Mouse (Mus musculus) liver, postnatal 0 days (tissue): ENCODE data around the gene Btg4. TPM values are rescaled to one million over a fixed set of nuclear protein-coding genes. Genes with fewer than 3 reads are reported as not detected.
A peak's percentile ranks its signal among the peaks of the same experiment; 100 is the strongest.

Experiments
- ATAC-seq: fragments of 200-750 bp; cut with Nextera tagmentation; 2 replicates; pipeline ENCODE4 v1.8.0; 2017; ENCODE audit warnings: mild to moderate bottlenecking, moderate library complexity
- DNase-seq: peaks from one replicate; pipeline ENCODE4 v3.0.0-alpha.2; 2016
- H3K27ac ChIP-seq: fragments of 300-500 bp; sonication (generic); 2 replicates; pipeline ENCODE4 v1.5.1; 2014; ENCODE audit warnings: antibody characterized with exemption, moderate library complexity, mild to moderate bottlenecking, low read depth
- H3K27me3 ChIP-seq: fragments of 300-500 bp; sonication (generic); 2 replicates; pipeline ENCODE4 v1.6.1; 2014; ENCODE audit warnings: low read length, control low read depth, mixed read lengths; ENCODE audit not compliant: insufficient read depth
- H3K36me3 ChIP-seq: fragments of 300-500 bp; sonication (generic); replicated peaks from 2 replicates; pipeline ENCODE4 v1.6.1; 2014; ENCODE audit warnings: mild to moderate bottlenecking, control low read depth, low read length, moderate library complexity, mixed read lengths; ENCODE audit not compliant: insufficient read depth
- H3K4me1 ChIP-seq: fragments of 300-500 bp; sonication (generic); 2 replicates; pipeline ENCODE4 v1.6.1; 2014; ENCODE audit warnings: antibody characterized with exemption, mild to moderate bottlenecking, control low read depth; ENCODE audit not compliant: insufficient read depth
- H3K4me2 ChIP-seq: fragments of 300-500 bp; sonication (generic); 2 replicates; pipeline ENCODE4 v1.6.1; 2014; ENCODE audit warnings: low read depth, mild to moderate bottlenecking, low read length, moderate library complexity, mixed read lengths
- H3K4me3 ChIP-seq: fragments of 300-500 bp; sonication (generic); 2 replicates; pipeline ENCODE4 v1.5.1; 2014; ENCODE audit warnings: low read depth, low read length
- H3K9ac ChIP-seq: fragments of 300-500 bp; sonication (generic); replicated peaks from 2 replicates; pipeline ENCODE4 v1.6.1; 2014; ENCODE audit warnings: mild to moderate bottlenecking, moderate library complexity
- H3K9me3 ChIP-seq: fragments of 300-500 bp; sonication (generic); 2 replicates; pipeline ENCODE4 v1.6.1; 2016; ENCODE audit warnings: mild to moderate bottlenecking, control low read depth, low read length, mixed read lengths
- CTCF ChIP-seq: sonication (generic); IDR thresholded peaks from 2 replicates; pipeline ENCODE4 v1.5.1; 2016; ENCODE audit warnings: antibody characterized with exemption, low read depth
- EP300 ChIP-seq: IDR thresholded peaks from 2 replicates; pipeline ENCODE4 v1.6.1; 2016; ENCODE audit warnings: antibody characterized with exemption, low read depth, mild to moderate bottlenecking
- WGBS: fragments of 180-500 bp; shearing (Covaris S2); extraction: QIAGEN DNeasy Blood & Tissue Kit; methylation state at CpG from one replicate; pipeline ENCODE4 v1.1.7; 2014; ENCODE audit not compliant: insufficient replicate concordance; 5-methylcytosine and 5-hydroxymethylcytosine counted together
- microRNA counts: library from miRNA; unstranded; fragments of <30 nt; microRNA quantifications from one replicate; lab custom pipeline; 2015
- microRNA-seq: library from miRNA; unstranded; fragments of <30 nt; microRNA quantifications from one replicate; pipeline ENCODE4, GENCODE M21; 2016
- polyA plus RNA-seq: library from polyadenylated mRNA; unstranded; fragments of >200 nt; fragmentation: Nextera tagmentation; extraction: Ambion mirVana; gene quantifications from 2 replicates; pipeline ENCODE4 v1.2.1, GENCODE M21; 2015

Gene Btg4
- polyA plus RNA-seq, 1 experiment from 2014 or later: not detected

- Histone ChIP-seq H3K9me3 (no peaks in the 10 kb centered on the region), H3K4me3 (no peak within 1 kb of the TSS), H3K36me3 (no peaks in the 10 kb centered on the region), H3K4me1 (no peaks in the 10 kb centered on the region), H3K27me3 (no peaks in the 10 kb centered on the region), H3K27ac (0 out of 2 replicates have a peak within 1 kb of the TSS, but pooled peaks have one; percentile 11), H3K4me2 (no peak within 1 kb of the TSS), H3K9ac (no peak within 1 kb of the TSS)
- ATAC-seq (no peak), DNase-seq (no peak)
- TF ChIP-seq EP300 (peak; percentile 19; the same call in 1 of the 2 replicates), CTCF (no peak)
- WGBS: 19% methylated on average over 6 of the region's 6 CpGs
These were observed 104.8 kb downstream of the Btg4 start, which contains the start of gene Gm32742 for GRCm38 (mm10) chr9:51165312-51166180. Gene Gm32742 (minus strand): TSS chr9:51165517.

- ATAC-seq: peak; percentile 74
- H3K9ac ChIP-seq: no peak overlapping the region
These were observed 107.3 kb downstream of the Btg4 start for GRCm38 (mm10) chr9:51167954-51168353.

GRCm38 (mm10) chr9:51168698-51169097 lies 108.0 kb downstream of the Btg4 start:
- no peak overlapping the region for H3K9ac ChIP-seq
- no peak for DNase-seq
- no peaks in the 10 kb centered on the region for H3K4me1 ChIP-seq
- TF ChIP-seq CTCF (no peak), EP300 (no peak)
- no peak overlapping the region for H3K27ac ChIP-seq
- WGBS: 65% methylated on average over 5 of the region's 5 CpGs
- no peak for ATAC-seq
- no peaks in the 10 kb centered on the region for H3K36me3 ChIP-seq
- H3K9me3 ChIP-seq: no peaks in the 10 kb centered on the region
- no peak overlapping the region for H3K4me3 ChIP-seq
- no peak overlapping the region for H3K4me2 ChIP-seq
- H3K27me3 ChIP-seq: no peaks in the 10 kb centered on the region

More at GRCm38 (mm10) chr9:51167954-51168353, 107.3 kb downstream of the Btg4 start:
- no peak overlapping the region for H3K27ac ChIP-seq
- H3K36me3 ChIP-seq: no peaks in the 10 kb centered on the region
- no peaks in the 10 kb centered on the region for H3K9me3 ChIP-seq
- TF ChIP-seq CTCF (no peak), EP300 (no peak)
- DNase-seq: peak; percentile 57
- no peaks in the 10 kb centered on the region for H3K4me1 ChIP-seq
- 56% methylated on average over 11 of the region's 11 CpGs for WGBS
- no peaks in the 10 kb centered on the region for H3K27me3 ChIP-seq
- no peak overlapping the region for H3K4me3 ChIP-seq
- no peak overlapping the region for H3K4me2 ChIP-seq

GRCm38 (mm10) chr9:51169133-51169532 lies 108.4 kb downstream of the Btg4 start:
- Histone ChIP-seq H3K9ac (no peak overlapping the region), H3K27me3 (no peaks in the 10 kb centered on the region), H3K4me2 (no peak overlapping the region), H3K9me3 (no peaks in the 10 kb centered on the region), H3K36me3 (no peaks in the 10 kb centered on the region), H3K4me1 (no peaks in the 10 kb centered on the region), H3K27ac (no peak overlapping the region), H3K4me3 (no peak overlapping the region)
- no peak for DNase-seq
- ATAC-seq: no peak
- TF ChIP-seq CTCF: no peak
- no peak for TF ChIP-seq EP300
- WGBS: 78% methylated on average over 7 of the region's 7 CpGs

MicroRNA genes within 50 kb of the gene (microRNA counts, 519-probe panel; counts per million panel counts)
- not detected for microRNA mmu-miR-34b-3p (lab: Ali Mortazavi, UCI)
- not detected for microRNA mmu-miR-34b-5p (lab: Ali Mortazavi, UCI)
- 8,656 counts per million, percentile 97 among the panel's probes with 10 or more counts for microRNA mmu-miR-34c (lab: Ali Mortazavi, UCI)

Small RNA genes within 50 kb of the gene (microRNA-seq; reads per million reads assigned to microRNA genes)
- gene Mir34b (2.0 reads per million), gene Mir34c (49.9 reads per million, percentile 36 among the genes with 10 or more reads in this experiment)

Other genes starting within 250 kb of the Btg4 start
- 18.8 and 29.0 TPM in 2 replicates for gene Ppp2r1b, start 215.6 kb upstream of the Btg4 start, polyA plus RNA-seq
- gene Sik2, start 51.8 kb upstream of the Btg4 start, polyA plus RNA-seq: 4.0 and 5.3 TPM in 2 replicates
- gene Layn, start 16.2 kb downstream of the Btg4 start, polyA plus RNA-seq: 0.87 and 1.2 TPM in 2 replicates
- not detected in 2 replicates for gene 4833427G06Rik, start 41.2 kb downstream of the Btg4 start, polyA plus RNA-seq
- gene Gm32742, start 104.6 kb downstream of the Btg4 start, polyA plus RNA-seq: not detected in 2 replicates
- gene Pou2af1, start 152.8 kb downstream of the Btg4 start, polyA plus RNA-seq: 7.6 and 8.4 TPM in 2 replicates
- 0.39 and 0.69 TPM in 2 replicates for gene Colca2, start 217.7 kb downstream of the Btg4 start, polyA plus RNA-seq